Mouse (Mus musculus) hindbrain, embryonic 11.5 days (tissue): Measurements from ENCODE around the gene Ssh1. TPM values are rescaled to one million over a fixed set of nuclear protein-coding genes. Genes with fewer than 3 reads are reported as not detected.

Experiments used
- ATAC-seq: fragments of 200-750 bp; cut with Nextera tagmentation; 2 replicates; pipeline ENCODE4 v1.8.0; 2017; ENCODE audit warnings: mild to moderate bottlenecking, moderate TSS enrichment, moderate library complexity; ENCODE audit not compliant: low FRiP score
- DNase-seq: peaks from one replicate; pipeline ENCODE4 v3.0.0-alpha.2; 2015; ENCODE audit warnings: low spot score
- H3K27ac ChIP-seq: fragments of 300-500 bp; sonication (generic); 2 replicates; pipeline ENCODE4 v1.5.1; 2014; ENCODE audit warnings: mild to moderate bottlenecking, low read depth, low read length
- H3K27me3 ChIP-seq: fragments of 300-500 bp; sonication (generic); 2 replicates; pipeline ENCODE4 v1.6.1; 2014; ENCODE audit warnings: mild to moderate bottlenecking, low read length, moderate library complexity, mixed read lengths; ENCODE audit not compliant: control insufficient read depth, insufficient read depth
- H3K36me3 ChIP-seq: fragments of 300-500 bp; sonication (generic); 2 replicates; pipeline ENCODE4 v1.6.1; 2014; ENCODE audit warnings: mild to moderate bottlenecking, low read length, moderate library complexity, mixed read lengths; ENCODE audit not compliant: control insufficient read depth, insufficient read depth
- H3K4me1 ChIP-seq: fragments of 300-500 bp; sonication (generic); replicated peaks from 2 replicates; pipeline ENCODE4 v1.6.1; 2014; ENCODE audit warnings: low read length, mixed read lengths; ENCODE audit not compliant: control insufficient read depth, insufficient read depth
- H3K4me2 ChIP-seq: fragments of 300-500 bp; sonication (generic); replicated peaks from 2 replicates; pipeline ENCODE4 v1.6.1; 2014; ENCODE audit warnings: mild to moderate bottlenecking, low read depth, low read length
- H3K4me3 ChIP-seq: fragments of 300-500 bp; sonication (generic); 2 replicates; pipeline ENCODE4 v1.5.1; 2014; ENCODE audit warnings: low read depth, low read length
- H3K9ac ChIP-seq: fragments of 300-500 bp; sonication (generic); 2 replicates; pipeline ENCODE4 v1.6.1; 2014; ENCODE audit warnings: low read depth, low read length
- H3K9me3 ChIP-seq: fragments of 300-500 bp; sonication (generic); 2 replicates; pipeline ENCODE4 v1.6.1; 2016; ENCODE audit warnings: low read length; ENCODE audit not compliant: control insufficient read depth
- WGBS: fragments of 180-500 bp; shearing (Covaris S2); extraction: QIAGEN DNeasy Blood & Tissue Kit; methylation state at CpG from one replicate; pipeline ENCODE4 v1.1.7; 2014; 5-methylcytosine and 5-hydroxymethylcytosine counted together
- polyA plus RNA-seq: library from polyadenylated mRNA; unstranded; fragments of >200 nt; fragmentation: Nextera tagmentation; extraction: Ambion mirVana; gene quantifications from 2 replicates; pipeline ENCODE4 v1.2.1, GENCODE M21; 2014

Ssh1 gene
- polyA plus RNA-seq, 1 experiment from 2014 or later: 30.3 TPM

GRCm38 (mm10) chr5:113937650-113938049 lies 56.0 kb downstream of the Ssh1 start:
- Histone ChIP-seq H3K4me2 (no peak overlapping the region), H3K27ac (peak overlapping the region; percentile 47; the same call in 1 of the 2 replicates), H3K36me3 (peaks cover 6% of the 10 kb centered on the region), H3K4me1 (no peaks in the 10 kb centered on the region), H3K9me3 (no peaks in the 10 kb centered on the region), H3K4me3 (no peak overlapping the region), H3K9ac (no peak overlapping the region), H3K27me3 (no peaks in the 10 kb centered on the region)
- ATAC-seq (no peak), DNase-seq (no peak)
- 65% methylated on average over 7 of the region's 7 CpGs for WGBS

GRCm38 (mm10) chr5:113933889-113934288 lies 59.8 kb downstream of the Ssh1 start:
- Histone ChIP-seq H3K9me3 (no peaks in the 10 kb centered on the region), H3K27me3 (no peaks in the 10 kb centered on the region), H3K36me3 (no peaks in the 10 kb centered on the region), H3K9ac (no peak overlapping the region), H3K4me3 (no peak overlapping the region), H3K4me1 (peaks cover 9% of the 10 kb centered on the region; the same call in 1 of the 2 replicates), H3K27ac (no peak overlapping the region), H3K4me2 (no peak overlapping the region)
- DNase-seq (no peak), ATAC-seq (no peak)
- WGBS: 80% methylated on average over 6 of the region's 6 CpGs

- Histone ChIP-seq H3K4me2 (no peak overlapping the region), H3K9me3 (no peaks in the 10 kb centered on the region), H3K4me3 (no peak overlapping the region), H3K36me3 (no peaks in the 10 kb centered on the region), H3K27me3 (no peaks in the 10 kb centered on the region), H3K9ac (no peak overlapping the region), H3K27ac (no peak overlapping the region), H3K4me1 (peaks cover 9% of the 10 kb centered on the region; the same call in 1 of the 2 replicates)
- DNase-seq: no peak
- 84% methylated on average over 4 of the region's 4 CpGs for WGBS
- ATAC-seq: no peak
Measured at GRCm38 (mm10) chr5:113933480-113933879, 60.2 kb downstream of the Ssh1 start.

GRCm38 (mm10) chr5:113932310-113932709 lies 61.4 kb downstream of the Ssh1 start:
- Histone ChIP-seq H3K4me2 (no peak overlapping the region), H3K9ac (no peak overlapping the region), H3K4me1 (peaks cover 9% of the 10 kb centered on the region; the same call in 1 of the 2 replicates), H3K27me3 (no peaks in the 10 kb centered on the region), H3K36me3 (no peaks in the 10 kb centered on the region), H3K4me3 (no peak overlapping the region), H3K27ac (no peak overlapping the region), H3K9me3 (no peaks in the 10 kb centered on the region)
- DNase-seq (no peak), ATAC-seq (no peak)
- WGBS: 77% methylated on average over 3 of the region's 3 CpGs

- WGBS: 23% methylated on average over 18 of the region's 18 CpGs
- no peak overlapping the region for H3K9ac ChIP-seq
- H3K36me3 ChIP-seq: no peaks in the 10 kb centered on the region
- DNase-seq (peak; percentile 70), ATAC-seq (peak; percentile 60)
- H3K27ac ChIP-seq: peak overlapping the region; percentile 77
- H3K4me3 ChIP-seq: no peak overlapping the region
- H3K27me3 ChIP-seq: no peaks in the 10 kb centered on the region
- 0 out of 2 replicates have a peak overlapping the region, but pooled peaks have one; percentile 13 for H3K4me2 ChIP-seq
- no peaks in the 10 kb centered on the region for H3K9me3 ChIP-seq
- peaks cover 9% of the 10 kb centered on the region; the same call in 1 of the 2 replicates for H3K4me1 ChIP-seq
Measured at GRCm38 (mm10) chr5:113930648-113931609, 62.8 kb downstream of the Ssh1 start.

- WGBS: 58% methylated on average over 10 of the region's 10 CpGs
- H3K4me1 ChIP-seq: peaks cover 9% of the 10 kb centered on the region; the same call in 1 of the 2 replicates
- no peak overlapping the region for H3K9ac ChIP-seq
- H3K27ac ChIP-seq: no peak overlapping the region
- no peaks in the 10 kb centered on the region for H3K36me3 ChIP-seq
- no peak overlapping the region for H3K4me3 ChIP-seq
- DNase-seq (no peak), ATAC-seq (no peak)
- no peaks in the 10 kb centered on the region for H3K27me3 ChIP-seq
- no peaks in the 10 kb centered on the region for H3K9me3 ChIP-seq
- H3K4me2 ChIP-seq: no peak overlapping the region
Measured at GRCm38 (mm10) chr5:113929950-113930647, 63.6 kb downstream of the Ssh1 start.

GRCm38 (mm10) chr5:113929526-113929925 lies 64.2 kb downstream of the Ssh1 start:
- H3K36me3 ChIP-seq: no peaks in the 10 kb centered on the region
- WGBS: 62% methylated on average over 10 of the region's 10 CpGs
- H3K9me3 ChIP-seq: no peaks in the 10 kb centered on the region
- ATAC-seq (no peak), DNase-seq (no peak)
- H3K4me3 ChIP-seq: no peak overlapping the region
- peaks cover 9% of the 10 kb centered on the region; the same call in 1 of the 2 replicates for H3K4me1 ChIP-seq
- no peak overlapping the region for H3K27ac ChIP-seq
- H3K9ac ChIP-seq: no peak overlapping the region
- H3K4me2 ChIP-seq: no peak overlapping the region
- no peaks in the 10 kb centered on the region for H3K27me3 ChIP-seq

- no peak overlapping the region for H3K9ac ChIP-seq
- no peaks in the 10 kb centered on the region for H3K9me3 ChIP-seq
- H3K27ac ChIP-seq: no peak overlapping the region
- no peak overlapping the region for H3K4me2 ChIP-seq
- no peaks in the 10 kb centered on the region for H3K36me3 ChIP-seq
- no peak for DNase-seq
- H3K4me1 ChIP-seq: 0 out of 2 replicates have a peak, but pooled peaks cover 4% of the 10 kb centered on the region
- no peaks in the 10 kb centered on the region for H3K27me3 ChIP-seq
- 87% methylated on average over 4 of the region's 4 CpGs for WGBS
- no peak for ATAC-seq
- no peak overlapping the region for H3K4me3 ChIP-seq
Measured at GRCm38 (mm10) chr5:113924608-113925007, 69.1 kb downstream of the Ssh1 start.
